Mouse (Mus musculus): Measurements from ENCODE around the gene Cfap299. TPM values are rescaled to one million over a fixed set of nuclear protein-coding genes. Genes with fewer than 3 reads are reported as not detected.

The Cfap299 gene
- total RNA-seq, 2 experiments from 2014 or later = not detected

DNA sequence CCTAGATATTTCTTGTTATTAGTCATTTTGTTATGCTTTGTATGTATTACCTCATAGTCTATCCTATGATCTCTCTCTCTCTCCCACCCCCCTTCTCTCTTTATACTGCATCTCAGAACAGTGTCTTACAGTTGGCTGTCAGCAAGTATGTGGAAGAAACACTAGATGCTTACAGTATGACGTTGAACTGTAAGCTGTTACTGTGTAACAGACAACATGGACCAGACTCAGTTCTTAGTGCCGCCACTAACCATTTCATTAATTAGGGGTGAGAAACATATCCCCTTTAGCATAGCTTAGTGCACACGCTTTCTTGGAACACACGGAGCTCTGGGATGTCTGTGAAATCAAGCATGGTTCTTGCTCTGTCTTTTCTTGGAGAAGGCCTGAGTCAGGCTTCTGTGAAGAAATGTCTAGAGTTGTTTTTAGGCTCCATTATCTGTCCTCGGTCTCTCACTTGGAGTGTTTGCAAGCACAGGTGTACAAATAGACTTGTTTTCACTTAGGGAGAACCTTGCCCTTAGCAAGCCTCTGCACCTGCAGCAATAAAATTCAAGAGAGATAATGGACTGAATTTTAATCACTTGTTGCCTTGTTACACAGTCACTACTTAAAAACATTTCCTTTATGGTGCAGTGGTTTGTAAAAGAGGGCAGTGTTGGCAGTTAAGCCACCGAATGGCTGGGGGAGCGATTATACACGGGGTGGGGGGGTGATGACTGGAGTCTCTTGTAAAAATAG lies 47.1 kb downstream of the Cfap299 start:
- no peak for DNase-seq (ENCODE audit: low spot score in 2 of 2)

GRCm38 (mm10) chr5:98376799-98377090 lies 47.6 kb downstream of the Cfap299 start:
- DNase-seq (ENCODE audit: low spot score in 2 of 2) = no peak

- DNase-seq (ENCODE audit: low spot score in 2 of 2) = no peak
These were observed 51.3 kb downstream of the Cfap299 start for GRCm38 (mm10) chr5:98380360-98380759.

- DNase-seq (ENCODE audit: low spot score in 2 of 2) = no peak
These were observed 58.0 kb downstream of the Cfap299 start for GRCm38 (mm10) chr5:98387054-98387453.

- DNase-seq (ENCODE audit: low spot score in 2 of 2) = no peak
These were observed 73.1 kb downstream of the Cfap299 start for GRCm38 (mm10) chr5:98402165-98402564.

DNA sequence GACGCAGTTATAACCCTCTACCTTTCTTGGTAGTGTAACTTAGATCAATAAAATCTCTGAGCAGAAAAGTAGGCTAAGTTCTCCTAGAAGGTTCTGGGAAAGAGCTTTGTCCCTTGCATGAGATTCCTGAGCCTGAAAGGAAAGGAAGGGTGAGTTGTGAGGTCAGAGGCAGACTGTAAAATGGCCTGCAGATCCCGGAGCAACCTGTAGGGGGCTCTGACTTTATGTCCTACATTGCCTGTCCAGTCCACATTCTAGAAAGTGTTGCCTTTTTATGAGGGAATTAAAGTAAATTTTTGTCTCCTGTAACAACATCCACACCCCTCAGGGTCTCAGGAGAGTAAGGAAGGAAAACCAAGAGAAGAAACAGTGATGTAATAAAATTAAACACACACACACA lies 81.0 kb downstream of the Cfap299 start:
- DNase-seq (ENCODE audit: low spot score in 2 of 2) = no peak

GRCm38 (mm10) chr5:98416385-98417145 lies 87.5 kb downstream of the Cfap299 start:
- no peak for DNase-seq (ENCODE audit: low spot score in 2 of 2)

- DNase-seq (ENCODE audit: low spot score in 2 of 2) = no peak
These were observed 95.9 kb downstream of the Cfap299 start for GRCm38 (mm10) chr5:98424965-98425364.

DNA sequence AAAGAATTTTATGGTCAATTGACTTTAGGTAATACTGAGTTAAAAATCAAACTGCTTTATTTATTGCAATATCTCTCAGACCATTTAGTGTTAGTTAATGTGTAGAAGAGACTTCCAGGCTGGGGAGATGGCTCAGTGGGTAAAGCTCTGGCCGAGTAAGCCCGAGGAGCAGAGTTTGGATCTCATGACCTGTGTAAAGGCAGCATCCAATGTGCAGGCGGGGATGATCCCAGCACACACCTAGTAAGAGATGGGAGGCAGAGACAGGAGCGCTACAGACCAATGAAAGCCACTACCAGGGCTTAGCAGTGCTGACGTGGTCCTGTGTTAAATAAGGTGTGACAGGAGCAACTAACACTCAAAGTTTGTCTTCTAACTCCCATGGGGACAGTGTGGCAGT lies 97.0 kb downstream of the Cfap299 start:
- no peak for DNase-seq (ENCODE audit: low spot score in 2 of 2)

- no peak for DNase-seq (ENCODE audit: low spot score in 2 of 2)
These were observed 101.0 kb downstream of the Cfap299 start for GRCm38 (mm10) chr5:98430060-98430459.

DNA sequence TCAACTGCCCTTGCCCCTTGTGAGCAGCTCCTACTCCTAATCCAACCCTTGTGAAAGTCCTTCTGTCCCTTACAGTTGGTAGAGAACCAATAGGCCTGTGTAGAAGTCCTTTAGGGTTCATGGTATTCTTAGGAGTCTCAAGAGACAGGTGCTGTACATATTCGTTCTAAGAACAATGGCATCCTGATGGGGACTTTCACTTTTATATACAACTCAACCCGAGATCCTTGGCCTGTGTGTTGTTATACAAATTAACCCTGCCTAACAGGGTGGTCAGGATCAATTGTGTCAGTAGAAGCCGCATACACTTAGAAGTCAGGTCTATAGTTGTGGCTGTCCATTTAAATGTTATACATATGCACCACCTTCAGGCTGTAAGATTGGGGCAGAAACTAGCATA lies 109.6 kb downstream of the Cfap299 start:
- DNase-seq (ENCODE audit: low spot score in 2 of 2) = no peak

- DNase-seq (ENCODE audit: low spot score in 2 of 2) = no peak
These were observed 117.8 kb downstream of the Cfap299 start for GRCm38 (mm10) chr5:98446771-98447462.

- no peak for DNase-seq (ENCODE audit: low spot score in 2 of 2)
These were observed 120.8 kb downstream of the Cfap299 start for GRCm38 (mm10) chr5:98449873-98450272.

DNA sequence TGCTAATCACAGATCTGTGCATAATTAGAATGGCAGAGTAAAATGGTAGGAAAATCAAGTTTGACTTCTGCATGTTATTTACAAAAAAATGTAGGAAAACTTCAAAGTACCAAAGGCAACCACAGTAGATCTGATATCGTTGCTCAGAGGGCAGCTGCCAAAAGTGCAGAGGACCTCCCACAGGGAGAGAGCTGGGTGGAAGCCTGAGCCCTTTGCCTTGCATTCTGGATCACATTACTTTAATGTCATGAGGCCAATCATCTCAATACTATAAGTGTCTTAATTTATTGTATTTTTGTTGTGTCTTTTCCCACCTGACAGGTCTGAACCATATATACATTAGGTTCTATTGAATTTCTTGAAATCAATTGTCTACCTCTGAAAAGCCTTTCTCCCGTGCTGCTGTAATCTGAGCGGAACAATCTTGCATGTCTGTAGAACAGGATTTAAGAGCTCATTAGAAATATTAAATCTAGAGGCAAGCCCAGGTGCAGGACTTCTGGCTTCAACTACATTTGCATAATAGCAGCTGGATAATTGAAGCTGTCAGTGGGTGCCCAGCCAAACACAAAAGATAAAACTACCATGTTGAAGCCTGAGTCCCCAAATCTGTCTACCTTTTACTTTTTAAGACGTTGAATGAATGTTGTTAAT lies 137.9 kb downstream of the Cfap299 start:
- DNase-seq (ENCODE audit: low spot score in 2 of 2) = no peak

DNA sequence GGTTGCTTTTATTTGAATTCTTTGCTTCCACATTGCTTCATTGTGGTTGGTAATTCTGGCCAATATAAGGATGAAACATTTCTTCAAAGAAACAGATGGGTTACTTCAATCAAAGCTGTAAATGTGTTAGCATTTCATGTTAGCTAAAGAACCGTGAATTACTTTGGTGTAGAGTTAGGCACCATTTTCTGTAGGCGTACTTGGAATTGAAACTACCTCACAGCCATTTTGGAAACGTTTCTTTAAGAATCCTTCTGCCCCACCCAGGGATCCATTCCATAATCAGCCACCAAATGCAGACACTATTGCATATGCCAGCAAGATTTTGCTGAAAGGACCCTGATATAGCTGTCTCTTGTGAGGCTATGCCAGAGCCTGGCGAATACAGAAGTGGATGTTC lies 140.9 kb downstream of the Cfap299 start:
- DNase-seq (ENCODE audit: low spot score in 2 of 2) = no peak

DNA sequence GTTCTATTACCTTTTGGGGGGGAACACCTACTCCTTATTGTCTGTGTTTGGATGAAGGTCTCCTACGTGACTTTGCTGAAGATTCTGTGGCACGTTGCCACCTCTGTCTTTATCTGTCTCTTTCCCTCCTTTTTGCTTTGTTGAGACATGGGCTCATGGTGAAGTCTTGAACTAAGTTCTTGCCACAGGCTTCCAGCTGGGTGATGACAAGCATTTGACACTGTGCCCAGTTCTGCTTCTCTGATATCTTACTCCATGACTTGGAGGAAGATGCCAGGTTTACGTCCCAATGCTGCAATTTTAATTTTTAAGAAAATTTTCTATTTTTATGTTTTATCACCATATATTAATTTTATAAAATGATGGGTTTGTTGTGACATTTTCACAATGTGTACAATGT lies 147.4 kb downstream of the Cfap299 start:
- no peak for DNase-seq (ENCODE audit: low spot score in 2 of 2)

DNA sequence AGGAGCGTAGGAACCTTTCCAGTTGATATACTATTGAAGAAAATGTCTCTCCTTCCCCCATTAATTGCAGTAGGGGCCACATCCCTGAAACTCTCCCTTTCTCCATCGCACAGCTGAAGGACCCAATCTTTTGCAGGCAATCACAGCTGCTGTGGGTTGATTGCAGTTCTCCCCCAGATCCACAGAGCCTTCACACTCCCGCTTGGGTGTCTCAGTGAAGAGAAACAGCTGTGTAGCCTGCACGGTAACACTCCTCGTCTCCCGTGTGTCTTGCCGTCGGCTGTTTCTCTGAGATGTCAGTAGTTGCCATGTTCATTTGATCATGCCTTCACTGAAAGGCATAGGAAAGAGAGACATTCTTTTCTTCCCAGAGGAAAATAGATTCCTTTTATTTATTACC lies 148.2 kb downstream of the Cfap299 start:
- no peak for DNase-seq (ENCODE audit: low spot score in 2 of 2)

DNA sequence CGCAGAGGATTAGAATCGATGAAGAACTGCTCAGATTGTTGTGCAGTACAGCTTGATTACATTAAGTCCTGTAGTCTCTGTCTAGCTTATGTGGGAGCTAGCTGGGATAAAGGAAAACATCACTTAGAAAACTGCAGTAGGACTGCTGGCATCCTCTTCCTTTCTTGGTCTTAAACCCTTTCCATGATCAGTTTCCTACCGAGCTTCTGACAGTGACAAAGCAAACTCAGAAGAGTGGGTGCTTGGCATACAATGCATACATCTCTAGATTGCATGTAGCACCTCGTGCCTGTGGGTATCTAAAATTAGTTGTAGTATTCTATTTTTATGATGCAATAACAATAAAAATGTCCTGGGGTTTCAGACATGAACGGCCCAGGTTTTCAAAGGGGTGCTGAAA lies 154.4 kb downstream of the Cfap299 start:
- no peak for DNase-seq (ENCODE audit: low spot score in 2 of 2)

DNA sequence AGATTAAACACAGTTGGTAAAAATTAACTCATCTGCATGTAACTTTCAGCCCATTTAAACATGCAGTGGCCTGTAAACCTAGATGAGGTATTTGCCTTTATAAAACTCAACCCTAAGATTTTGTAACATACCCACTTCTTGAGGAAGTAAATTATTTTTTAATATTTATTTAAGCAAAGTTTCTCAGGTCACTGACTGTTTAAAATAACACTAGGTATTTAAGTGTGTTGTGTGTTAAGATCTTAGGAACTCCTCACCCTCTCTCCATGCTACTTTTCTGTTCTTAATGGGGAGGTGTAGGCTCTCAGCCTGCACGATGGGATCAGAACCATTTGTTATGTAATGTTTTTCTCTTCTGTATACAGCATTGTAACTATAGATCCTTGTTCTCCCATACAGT lies 156.1 kb downstream of the Cfap299 start:
- no peak for DNase-seq (ENCODE audit: low spot score in 2 of 2)

DNA sequence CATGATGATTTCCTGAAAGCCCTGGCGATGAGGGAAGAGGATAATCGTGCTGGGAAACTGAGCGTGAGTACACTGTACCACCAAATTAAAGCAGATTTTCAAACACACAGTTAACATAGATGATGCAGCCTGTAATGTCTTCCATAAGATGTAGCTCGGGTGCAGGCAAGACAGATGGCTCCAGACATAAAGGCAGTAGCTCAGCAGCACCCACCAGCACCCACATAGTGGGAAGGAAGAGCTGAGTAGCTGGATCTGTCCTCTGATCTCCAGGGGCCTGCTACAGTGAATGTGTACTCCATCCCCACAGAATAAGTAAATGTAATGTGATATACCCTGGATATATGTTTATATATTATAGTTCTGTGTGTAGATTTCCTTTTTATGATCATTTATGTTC lies 169.2 kb downstream of the Cfap299 start:
- DNase-seq (ENCODE audit: low spot score in 2 of 2) = no peak

DNA sequence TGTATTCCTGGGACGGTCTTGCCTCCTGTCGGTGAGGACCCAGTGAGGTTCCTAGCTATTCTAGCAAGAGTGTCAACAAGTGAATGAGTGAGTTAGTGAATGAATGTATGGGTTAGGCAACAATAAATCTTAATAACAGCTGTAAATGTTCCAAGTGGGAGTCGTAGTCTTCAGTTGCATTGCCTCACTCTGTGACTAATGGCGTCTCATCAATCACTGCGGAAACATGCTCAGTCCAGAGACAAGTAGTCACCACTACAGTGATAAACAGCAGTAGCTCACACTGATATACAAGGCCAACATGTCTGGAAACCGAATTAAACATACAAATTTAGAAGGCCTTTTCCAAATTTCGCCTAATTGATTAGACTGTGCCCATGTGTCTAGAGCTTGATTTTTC lies 187.1 kb downstream of the Cfap299 start:
- no peak for DNase-seq (ENCODE audit: low spot score in 2 of 2)

- no peak for DNase-seq (ENCODE audit: low spot score in 2 of 2)
These were observed 191.0 kb downstream of the Cfap299 start for GRCm38 (mm10) chr5:98520118-98520517.

Data from adrenal gland, postnatal 4 days (tissue).